Mouse (Mus musculus) stomach, postnatal 0 days (tissue): ENCODE results near the gene Ss18l1. TPM values are rescaled to one million over a fixed set of nuclear protein-coding genes. Genes with fewer than 3 reads are reported as not detected.

Experiments used
- ATAC-seq: fragments of 200-750 bp; cut with Nextera tagmentation; 2 replicates; pipeline ENCODE4 v1.8.0; 2017; ENCODE audit not compliant: low FRiP score, low TSS enrichment
- DNase-seq: peaks from one replicate; pipeline ENCODE4 v3.0.0-alpha.2; 2016; ENCODE audit warnings: low spot score
- H3K27ac ChIP-seq: fragments of 300-500 bp; sonication (generic); replicated peaks from 2 replicates; pipeline ENCODE4 v1.5.1; 2014; ENCODE audit warnings: mild to moderate bottlenecking, control low read depth
- H3K27me3 ChIP-seq: fragments of 300-500 bp; sonication (generic); 2 replicates; pipeline ENCODE4 v1.6.1; 2014; ENCODE audit warnings: low read length; ENCODE audit not compliant: control insufficient read depth, insufficient read depth
- H3K36me3 ChIP-seq: fragments of 300-500 bp; sonication (generic); 2 replicates; pipeline ENCODE4 v1.6.1; 2014; ENCODE audit warnings: low read length, mixed read lengths; ENCODE audit not compliant: control insufficient read depth, insufficient read depth
- H3K4me1 ChIP-seq: fragments of 300-500 bp; sonication (generic); replicated peaks from 2 replicates; pipeline ENCODE4 v1.6.1; 2014; ENCODE audit warnings: antibody characterized with exemption; ENCODE audit not compliant: control insufficient read depth, insufficient read depth
- H3K4me2 ChIP-seq: fragments of 300-500 bp; sonication (generic); replicated peaks from 2 replicates; pipeline ENCODE4 v1.6.1; 2014; ENCODE audit warnings: low read depth, mild to moderate bottlenecking, control low read depth, moderate library complexity
- H3K4me3 ChIP-seq: fragments of 300-500 bp; sonication (generic); 2 replicates; pipeline ENCODE4 v1.5.1; 2014; ENCODE audit warnings: low read depth, low read length, control low read depth
- H3K9ac ChIP-seq: fragments of 300-500 bp; sonication (generic); 2 replicates; pipeline ENCODE4 v1.6.1; 2014; ENCODE audit warnings: mild to moderate bottlenecking, low read length, control low read depth, mixed read lengths
- H3K9me3 ChIP-seq: fragments of 300-500 bp; sonication (generic); 2 replicates; pipeline ENCODE4 v1.6.1; 2016; ENCODE audit warnings: low read length; ENCODE audit not compliant: control insufficient read depth
- CTCF ChIP-seq: IDR thresholded peaks from 2 replicates; pipeline ENCODE4 v1.5.1; 2016; ENCODE audit warnings: antibody characterized with exemption, low read depth, mild to moderate bottlenecking, moderate library complexity
- EP300 ChIP-seq: optimal IDR thresholded peaks from 2 replicates; pipeline ENCODE3; 2016; ENCODE audit warnings: antibody characterized with exemption
- WGBS: fragments of 180-500 bp; shearing (Covaris S2); extraction: QIAGEN DNeasy Blood & Tissue Kit; methylation state at CpG from one replicate; pipeline ENCODE4 v1.1.7; 2014; 5-methylcytosine and 5-hydroxymethylcytosine counted together
- polyA plus RNA-seq: library from polyadenylated mRNA; unstranded; fragments of >200 nt; fragmentation: Nextera tagmentation; extraction: Ambion mirVana; gene quantifications from 2 replicates; pipeline ENCODE4 v1.2.1, GENCODE M21; 2015

Gene Ss18l1
- polyA plus RNA-seq, 1 experiment from 2014 or later: 1.4 TPM

- TF ChIP-seq CTCF: no peak
- no peak for TF ChIP-seq EP300
Measured at GRCm38 (mm10) chr2:180104659-180105377, 62.5 kb downstream of the Ss18l1 start.

GRCm38 (mm10) chr2:180105441-180106190 is 63.3 kb downstream of the Ss18l1 start:
- H3K4me1 ChIP-seq: peaks cover 4% of the 10 kb centered on the region; the same call in 1 of the 2 replicates
- 33% methylated on average over 8 of the region's 8 CpGs for WGBS
- TF ChIP-seq EP300: no peak
- no peak for TF ChIP-seq CTCF
- DNase-seq (no peak), ATAC-seq (no peak)
- no peak overlapping the region for H3K27ac ChIP-seq
- no peak overlapping the region for H3K4me2 ChIP-seq
- no peak overlapping the region for H3K4me3 ChIP-seq
- no peaks in the 10 kb centered on the region for H3K36me3 ChIP-seq
- H3K9me3 ChIP-seq: no peaks in the 10 kb centered on the region
- H3K9ac ChIP-seq: no peak overlapping the region
- peaks cover 26% of the 10 kb centered on the region; the same call in 1 of the 2 replicates for H3K27me3 ChIP-seq

More at GRCm38 (mm10) chr2:180104659-180105377, 62.5 kb downstream of the Ss18l1 start:
- Histone ChIP-seq H3K4me1 (peaks cover 4% of the 10 kb centered on the region; the same call in 1 of the 2 replicates), H3K27ac (no peak overlapping the region; the same call in 1 of the 2 replicates), H3K4me2 (peak overlapping the region; percentile 93), H3K36me3 (no peaks in the 10 kb centered on the region), H3K9me3 (no peaks in the 10 kb centered on the region), H3K27me3 (peaks cover 26% of the 10 kb centered on the region; the same call in 1 of the 2 replicates), H3K4me3 (peak overlapping the region; percentile 45), H3K9ac (no peak overlapping the region)
- 10% methylated on average over 24 of the region's 24 CpGs for WGBS
- ATAC-seq (no peak; the same call in 1 of the 2 replicates), DNase-seq (no peak)

GRCm38 (mm10) chr2:180107081-180107480 is 64.8 kb downstream of the Ss18l1 start:
- Histone ChIP-seq H3K9ac (no peak overlapping the region), H3K4me2 (no peak overlapping the region), H3K27ac (no peak overlapping the region), H3K27me3 (peaks cover 23% of the 10 kb centered on the region; the same call in 1 of the 2 replicates), H3K4me1 (peaks cover 4% of the 10 kb centered on the region; the same call in 1 of the 2 replicates), H3K36me3 (no peaks in the 10 kb centered on the region), H3K9me3 (no peaks in the 10 kb centered on the region), H3K4me3 (no peak overlapping the region)
- WGBS: 64% methylated on average over 4 of the region's 4 CpGs
- TF ChIP-seq EP300: no peak
- TF ChIP-seq CTCF: peak; percentile 59
- DNase-seq (no peak), ATAC-seq (no peak)

GRCm38 (mm10) chr2:180108285-180108684 is 66.0 kb downstream of the Ss18l1 start:
- no peak overlapping the region for H3K4me3 ChIP-seq
- ATAC-seq (no peak), DNase-seq (no peak)
- 50% methylated on average over 6 of the region's 6 CpGs for WGBS
- H3K27ac ChIP-seq: no peak overlapping the region
- no peak overlapping the region for H3K4me2 ChIP-seq
- peaks cover 4% of the 10 kb centered on the region; the same call in 1 of the 2 replicates for H3K4me1 ChIP-seq
- H3K27me3 ChIP-seq: peaks cover 15% of the 10 kb centered on the region; the same call in 1 of the 2 replicates
- H3K9ac ChIP-seq: no peak overlapping the region
- no peak for TF ChIP-seq EP300
- TF ChIP-seq CTCF: no peak
- no peaks in the 10 kb centered on the region for H3K36me3 ChIP-seq
- H3K9me3 ChIP-seq: no peaks in the 10 kb centered on the region

- no peaks in the 10 kb centered on the region for H3K9me3 ChIP-seq
- H3K36me3 ChIP-seq: no peaks in the 10 kb centered on the region; the same call in 1 of the 2 replicates
- TF ChIP-seq CTCF (peak; percentile 53), EP300 (no peak)
- H3K4me3 ChIP-seq: no peak overlapping the region
- H3K27ac ChIP-seq: no peak overlapping the region
- ATAC-seq: no peak
- DNase-seq: peak; percentile 43
- H3K9ac ChIP-seq: no peak overlapping the region
- 47% methylated on average over 17 of the region's 17 CpGs for WGBS
- no peaks in the 10 kb centered on the region; the same call in 1 of the 2 replicates for H3K27me3 ChIP-seq
- peaks cover 8% of the 10 kb centered on the region for H3K4me1 ChIP-seq
- no peak overlapping the region for H3K4me2 ChIP-seq
Measured at GRCm38 (mm10) chr2:180113909-180114890, 71.9 kb downstream of the Ss18l1 start.
